Mouse (Mus musculus) stomach, postnatal 0 days (tissue): ENCODE measurements at regions not wholly inside any gene's neighbourhood (a gene's known extent, or its start where the extent isn't known, plus 50 kb on each side); places are given as distances from the start of the nearest gene placed in this dataset.
A peak's percentile ranks its signal among the peaks of the same experiment; 100 is the strongest.

ENCODE experiments used
- ATAC-seq: fragments of 200-750 bp; cut with Nextera tagmentation; 2 replicates; pipeline ENCODE4 v1.8.0; 2017; ENCODE audit not compliant: low FRiP score, low TSS enrichment
- DNase-seq: peaks from one replicate; pipeline ENCODE4 v3.0.0-alpha.2; 2016; ENCODE audit warnings: low spot score
- H3K27ac ChIP-seq: fragments of 300-500 bp; sonication (generic); replicated peaks from 2 replicates; pipeline ENCODE4 v1.5.1; 2014; ENCODE audit warnings: mild to moderate bottlenecking, control low read depth
- H3K27me3 ChIP-seq: fragments of 300-500 bp; sonication (generic); 2 replicates; pipeline ENCODE4 v1.6.1; 2014; ENCODE audit warnings: low read length; ENCODE audit not compliant: control insufficient read depth, insufficient read depth
- H3K36me3 ChIP-seq: fragments of 300-500 bp; sonication (generic); 2 replicates; pipeline ENCODE4 v1.6.1; 2014; ENCODE audit warnings: low read length, mixed read lengths; ENCODE audit not compliant: control insufficient read depth, insufficient read depth
- H3K4me1 ChIP-seq: fragments of 300-500 bp; sonication (generic); replicated peaks from 2 replicates; pipeline ENCODE4 v1.6.1; 2014; ENCODE audit warnings: antibody characterized with exemption; ENCODE audit not compliant: control insufficient read depth, insufficient read depth
- H3K4me2 ChIP-seq: fragments of 300-500 bp; sonication (generic); replicated peaks from 2 replicates; pipeline ENCODE4 v1.6.1; 2014; ENCODE audit warnings: low read depth, mild to moderate bottlenecking, control low read depth, moderate library complexity
- H3K4me3 ChIP-seq: fragments of 300-500 bp; sonication (generic); 2 replicates; pipeline ENCODE4 v1.5.1; 2014; ENCODE audit warnings: low read depth, low read length, control low read depth
- H3K9ac ChIP-seq: fragments of 300-500 bp; sonication (generic); 2 replicates; pipeline ENCODE4 v1.6.1; 2014; ENCODE audit warnings: mild to moderate bottlenecking, low read length, control low read depth, mixed read lengths
- H3K9me3 ChIP-seq: fragments of 300-500 bp; sonication (generic); 2 replicates; pipeline ENCODE4 v1.6.1; 2016; ENCODE audit warnings: low read length; ENCODE audit not compliant: control insufficient read depth
- CTCF ChIP-seq: IDR thresholded peaks from 2 replicates; pipeline ENCODE4 v1.5.1; 2016; ENCODE audit warnings: antibody characterized with exemption, low read depth, mild to moderate bottlenecking, moderate library complexity
- EP300 ChIP-seq: optimal IDR thresholded peaks from 2 replicates; pipeline ENCODE3; 2016; ENCODE audit warnings: antibody characterized with exemption
- WGBS: fragments of 180-500 bp; shearing (Covaris S2); extraction: QIAGEN DNeasy Blood & Tissue Kit; methylation state at CpG from one replicate; pipeline ENCODE4 v1.1.7; 2014; 5-methylcytosine and 5-hydroxymethylcytosine counted together

- ATAC-seq, result no peak
- no peak overlapping the region for H3K4me3 ChIP-seq
These were observed 555.4 kb upstream of the Slc35b3 start for GRCm38 (mm10) chr13:39516106-39516505.

GRCm38 (mm10) chr13:39489806-39490205, 529.1 kb upstream of the Slc35b3 start:
- DNase-seq, result no peak
- H3K27ac ChIP-seq, result no peak overlapping the region
- TF ChIP-seq CTCF (no peak), EP300 (no peak)
- no peak overlapping the region for H3K9ac ChIP-seq
- no peak overlapping the region for H3K4me2 ChIP-seq
- no peak overlapping the region for H3K4me3 ChIP-seq
- 44% methylated on average over 7 of the region's 7 CpGs for WGBS
- no peaks in the 10 kb centered on the region for H3K36me3 ChIP-seq
- H3K4me1 ChIP-seq, result no peaks in the 10 kb centered on the region
- H3K27me3 ChIP-seq, result no peaks in the 10 kb centered on the region
- ATAC-seq, result no peak; the same call in 1 of the 2 replicates
- H3K9me3 ChIP-seq, result no peaks in the 10 kb centered on the region

More at GRCm38 (mm10) chr13:39516106-39516505, 555.4 kb upstream of the Slc35b3 start:
- H3K4me1 ChIP-seq, result no peaks in the 10 kb centered on the region
- no peaks in the 10 kb centered on the region for H3K27me3 ChIP-seq
- TF ChIP-seq EP300 (no peak), CTCF (no peak)
- no peak overlapping the region for H3K27ac ChIP-seq
- H3K9me3 ChIP-seq, result no peaks in the 10 kb centered on the region
- DNase-seq, result no peak
- no peak overlapping the region for H3K4me2 ChIP-seq
- no peak overlapping the region for H3K9ac ChIP-seq
- H3K36me3 ChIP-seq, result no peaks in the 10 kb centered on the region
- 39% methylated on average over 8 of the region's 8 CpGs for WGBS

- DNase-seq (no peak), ATAC-seq (no peak)
- Histone ChIP-seq H3K36me3 (no peaks in the 10 kb centered on the region), H3K4me1 (no peaks in the 10 kb centered on the region), H3K27ac (no peak overlapping the region), H3K4me2 (no peak overlapping the region), H3K9me3 (no peaks in the 10 kb centered on the region), H3K27me3 (no peaks in the 10 kb centered on the region), H3K4me3 (no peak overlapping the region), H3K9ac (no peak overlapping the region)
- WGBS, result 69% methylated on average over 6 of the region's 6 CpGs
- TF ChIP-seq EP300, result no peak
- no peak for TF ChIP-seq CTCF
These were observed 511.9 kb upstream of the Slc35b3 start for GRCm38 (mm10) chr13:39472621-39473020.

GRCm38 (mm10) chr13:39441799-39442198, 481.1 kb upstream of the Slc35b3 start:
- ATAC-seq (no peak), DNase-seq (no peak)
- no peak overlapping the region for H3K9ac ChIP-seq
- no peaks in the 10 kb centered on the region for H3K36me3 ChIP-seq
- no peak overlapping the region for H3K27ac ChIP-seq
- H3K9me3 ChIP-seq, result no peaks in the 10 kb centered on the region
- 86% methylated on average over 13 of the region's 13 CpGs for WGBS
- no peak overlapping the region for H3K4me2 ChIP-seq
- H3K4me3 ChIP-seq, result no peak overlapping the region
- H3K27me3 ChIP-seq, result no peaks in the 10 kb centered on the region
- TF ChIP-seq EP300 (no peak), CTCF (no peak)
- H3K4me1 ChIP-seq, result no peaks in the 10 kb centered on the region

GRCm38 (mm10) chr13:39440907-39441306, 480.2 kb upstream of the Slc35b3 start:
- DNase-seq (peak; percentile 63), ATAC-seq (0 out of 2 replicates have a peak, but pooled peaks have one; percentile 57)
- no peaks in the 10 kb centered on the region for H3K36me3 ChIP-seq
- no peak overlapping the region for H3K4me3 ChIP-seq
- no peaks in the 10 kb centered on the region for H3K4me1 ChIP-seq
- peak; percentile 91 for TF ChIP-seq CTCF
- TF ChIP-seq EP300, result no peak
- no peaks in the 10 kb centered on the region for H3K9me3 ChIP-seq
- H3K27ac ChIP-seq, result no peak overlapping the region
- no peaks in the 10 kb centered on the region for H3K27me3 ChIP-seq
- H3K9ac ChIP-seq, result no peak overlapping the region
- no peak overlapping the region for H3K4me2 ChIP-seq
- WGBS, result 15% methylated on average over 8 of the region's 8 CpGs

- no peak for ATAC-seq
These were observed 479.7 kb upstream of the Slc35b3 start for GRCm38 (mm10) chr13:39440336-39440735.

More at GRCm38 (mm10) chr13:39440336-39440735, 479.7 kb upstream of the Slc35b3 start:
- Histone ChIP-seq H3K36me3 (no peaks in the 10 kb centered on the region), H3K4me2 (no peak overlapping the region), H3K27me3 (no peaks in the 10 kb centered on the region), H3K4me3 (no peak overlapping the region), H3K4me1 (no peaks in the 10 kb centered on the region), H3K9ac (no peak overlapping the region), H3K9me3 (no peaks in the 10 kb centered on the region), H3K27ac (no peak overlapping the region)
- 74% methylated on average over 10 of the region's 10 CpGs for WGBS
- TF ChIP-seq CTCF, result no peak
- TF ChIP-seq EP300, result no peak
- no peak for DNase-seq
